Mouse (Mus musculus) C2C12 (cell line): Measurements from ENCODE around the gene Fam131a. TPM values are rescaled to one million over a fixed set of nuclear protein-coding genes. Genes with fewer than 3 reads are reported as not detected.

ENCODE experiments used
- H3K27me3 ChIP-seq: one replicate; pipeline ENCODE4 v1.6.1; 2011; ENCODE audit not compliant: control insufficient read depth, insufficient read depth, insufficient read length
- H3K36me3 ChIP-seq: one replicate; pipeline ENCODE4 v1.6.1; 2011; ENCODE audit not compliant: control insufficient read depth, insufficient read depth
- H3K4me3 ChIP-seq: one replicate; pipeline ENCODE4 v1.5.1; 2011; ENCODE audit warnings: mild to moderate bottlenecking, control low read depth; ENCODE audit not compliant: poor library complexity, insufficient read depth, severe bottlenecking
- H3K79me2 ChIP-seq: one replicate; pipeline ENCODE4 v1.6.1; 2011; ENCODE audit not compliant: control insufficient read depth, insufficient read depth
- H3K79me3 ChIP-seq: one replicate; pipeline ENCODE4 v1.6.1; 2011; ENCODE audit warnings: low read depth, control low read depth
- H3ac ChIP-seq: one replicate; pipeline ENCODE3; 2011; ENCODE audit warnings: low read depth; ENCODE audit not compliant: control insufficient read depth, insufficient read length
- CEBPB ChIP-seq: IDR thresholded peaks from one replicate; pipeline ENCODE4 v1.6.1; 2011; ENCODE audit warnings: low read depth, mild to moderate bottlenecking, control low read depth, moderate library complexity
- CTCF ChIP-seq: IDR thresholded peaks from one replicate; pipeline ENCODE4 v1.5.1; 2011; ENCODE audit not compliant: control insufficient read depth, insufficient read depth, insufficient read length
- FOSL1 ChIP-seq: IDR thresholded peaks from one replicate; pipeline ENCODE4 v1.8.0; 2011; ENCODE audit warnings: mild to moderate bottlenecking, low read length; ENCODE audit not compliant: poor library complexity, insufficient read depth, severe bottlenecking
- MAX ChIP-seq: IDR thresholded peaks from one replicate; pipeline ENCODE4 v1.6.1; 2011; ENCODE audit warnings: mild to moderate bottlenecking, control low read depth
- MYOD1 ChIP-seq: IDR thresholded peaks from one replicate; pipeline ENCODE4 v1.6.1; 2011; ENCODE audit warnings: low read depth; ENCODE audit not compliant: control insufficient read depth, insufficient read length
- MYOG ChIP-seq: IDR thresholded peaks from one replicate; pipeline ENCODE4 v1.6.1; 2011; ENCODE audit not compliant: control insufficient read depth, insufficient read length; ENCODE audit errors: extremely low read depth
- USF1 ChIP-seq: IDR thresholded peaks from one replicate; pipeline ENCODE4 v1.6.1; 2011; ENCODE audit warnings: low read depth, mild to moderate bottlenecking, control low read depth, moderate library complexity
- polyA plus RNA-seq: library from polyadenylated mRNA; unstranded; fragments of >200 nt; fragmentation: generic; extraction: Trizol; gene quantifications from one replicate; pipeline ENCODE4 v1.2.1, GENCODE M21; 2012; ENCODE audit warnings: missing spikeins

Gene Fam131a
- polyA plus RNA-seq, 1 experiment: 0.05 TPM

DNA sequence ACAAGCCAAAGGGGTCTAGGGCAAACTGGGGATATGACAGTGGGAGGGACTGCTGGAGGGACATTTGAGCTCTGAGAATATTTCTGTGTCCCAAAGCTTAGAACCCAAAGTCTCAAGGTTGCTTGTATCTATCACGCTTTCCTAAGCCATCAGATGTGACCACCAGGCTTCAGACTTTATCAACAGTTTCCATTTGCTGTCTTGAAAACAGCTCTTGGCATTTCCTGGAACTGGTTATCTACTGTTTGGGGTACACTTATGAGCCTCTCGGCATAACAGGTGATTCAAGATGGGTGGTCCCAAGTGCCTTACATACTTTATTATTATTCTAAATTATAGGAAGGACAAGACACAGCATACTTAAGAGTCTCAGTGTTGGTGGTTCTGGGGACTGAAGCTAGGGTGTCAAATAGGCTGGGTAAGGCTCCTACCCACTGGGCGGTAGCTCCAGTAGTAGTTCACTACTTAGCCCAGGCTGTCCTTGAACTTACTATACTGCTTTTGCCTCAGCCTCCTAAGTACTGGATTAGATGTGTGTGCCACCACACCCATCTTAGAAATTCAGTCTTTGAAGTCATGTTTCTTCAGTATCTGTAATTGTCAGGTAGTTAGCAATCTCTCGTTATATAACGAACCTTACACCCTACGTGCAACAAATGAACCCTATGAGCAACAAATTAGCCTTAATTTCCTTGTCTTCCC is 10.8 kb downstream of the Fam131a start:
- no peak for TF ChIP-seq USF1
- no peak for TF ChIP-seq MYOD1
- TF ChIP-seq FOSL1: no peak
- TF ChIP-seq CTCF: no peak
- no peak for TF ChIP-seq MYOG
- no peak for TF ChIP-seq MAX
- no peak for TF ChIP-seq CEBPB
- no peaks in the 10 kb centered on the region for H3K36me3 ChIP-seq

DNA sequence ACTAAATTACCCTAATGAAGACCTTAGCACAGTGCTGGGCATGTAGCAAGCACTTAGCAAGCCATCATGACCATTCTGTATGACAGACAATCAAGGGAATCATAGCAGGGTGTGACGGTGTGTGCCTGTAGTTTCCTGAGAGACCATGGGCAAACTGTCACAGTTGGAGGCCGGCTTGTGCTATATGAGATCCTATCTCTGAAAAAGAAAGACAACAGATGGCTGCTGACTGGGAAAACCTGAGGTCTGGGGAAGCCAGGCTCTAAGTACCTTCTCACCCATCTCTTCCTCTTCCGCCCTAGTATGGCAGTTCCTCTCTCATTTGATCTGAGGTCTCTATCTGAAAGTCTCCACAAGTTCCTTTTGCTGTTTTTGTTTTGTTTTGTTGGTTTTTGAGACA is 12.7 kb downstream of the Fam131a start:
- TF ChIP-seq CEBPB (no peak), FOSL1 (no peak), MAX (no peak), CTCF (no peak), MYOG (no peak), MYOD1 (no peak)
- Histone ChIP-seq H3ac (no peak overlapping the region), H3K79me3 (no peaks in the 10 kb centered on the region), H3K4me3 (no peak overlapping the region), H3K79me2 (no peaks in the 10 kb centered on the region), H3K27me3 (no peaks in the 10 kb centered on the region), H3K36me3 (no peaks in the 10 kb centered on the region)

More for the DNA sequence above, 10.8 kb downstream of the Fam131a start:
- no peaks in the 10 kb centered on the region for H3K79me2 ChIP-seq
- H3K27me3 ChIP-seq: no peaks in the 10 kb centered on the region
- no peak overlapping the region for H3K4me3 ChIP-seq
- H3ac ChIP-seq: no peak overlapping the region
- H3K79me3 ChIP-seq: no peaks in the 10 kb centered on the region

DNA sequence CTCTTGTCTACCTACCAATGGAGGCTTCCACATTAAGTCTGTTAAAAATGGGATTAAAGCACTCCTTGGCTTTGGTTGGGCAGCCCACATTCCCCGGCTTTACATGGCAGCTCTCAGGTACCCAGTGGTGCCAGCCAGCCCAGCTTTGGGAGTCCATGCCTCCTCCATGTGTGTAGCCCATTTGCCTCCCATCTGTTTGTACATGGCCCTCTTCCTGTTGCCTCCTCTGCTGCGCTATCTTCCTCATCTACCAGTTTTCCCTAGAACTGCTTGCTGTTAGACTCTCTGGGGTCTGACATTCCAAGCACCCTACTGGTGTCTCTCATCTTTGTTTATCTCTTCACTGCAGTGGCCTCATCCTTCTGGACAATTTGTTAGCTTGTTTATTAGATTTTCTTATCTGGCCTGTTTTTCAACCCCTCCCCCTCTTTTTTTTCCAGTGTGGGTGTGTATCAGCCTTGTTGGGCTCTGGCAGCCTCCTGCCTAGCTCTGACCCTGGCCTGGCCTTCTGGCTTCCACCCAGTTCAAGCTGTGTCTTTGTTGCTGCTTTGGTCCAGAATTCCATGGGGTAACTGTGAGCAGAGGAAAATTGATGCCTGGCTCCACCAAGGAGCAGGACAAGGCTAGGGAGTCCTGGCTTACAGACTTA is 13.5 kb downstream of the Fam131a start:
- Histone ChIP-seq H3ac (no peak overlapping the region), H3K79me3 (no peaks in the 10 kb centered on the region), H3K36me3 (no peaks in the 10 kb centered on the region)

DNA sequence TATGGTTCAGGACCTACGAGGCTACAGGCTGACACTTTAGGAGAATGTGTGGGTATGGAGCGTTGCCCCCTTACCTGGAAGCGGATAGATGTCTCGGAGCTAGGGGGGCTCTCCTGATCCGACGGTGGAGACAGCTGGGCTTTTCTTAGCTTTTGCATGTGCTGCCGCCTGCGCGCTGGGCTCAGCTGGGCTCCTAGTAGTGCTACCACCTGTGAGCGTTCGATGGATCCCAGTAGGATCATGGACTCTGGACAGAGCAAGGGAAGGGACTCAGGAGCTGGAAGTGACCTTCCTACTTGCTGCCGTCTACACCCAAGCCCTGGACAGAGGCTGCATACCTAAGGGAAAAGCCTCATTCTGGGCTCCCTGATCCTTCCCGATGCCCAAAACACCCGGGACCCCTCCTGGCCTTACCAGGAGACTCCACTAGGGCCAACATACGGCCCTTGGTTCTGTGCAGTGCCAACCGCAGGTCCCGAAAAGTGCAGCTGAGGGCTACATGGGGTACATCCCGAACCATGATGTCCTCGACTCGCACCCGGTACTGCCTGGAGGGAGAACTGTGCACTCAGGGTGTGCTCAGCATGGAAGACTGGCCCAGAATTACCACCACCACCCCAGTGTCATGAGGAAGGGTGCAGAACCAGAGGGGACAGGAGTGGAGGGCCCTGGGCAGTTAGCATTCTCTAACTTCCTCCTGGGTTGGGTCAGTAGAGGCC is 15.3 kb downstream of the Fam131a start:
- H3K4me3 ChIP-seq: no peak overlapping the region
- TF ChIP-seq CTCF (no peak), MYOG (no peak), MAX (no peak), CEBPB (no peak), USF1 (no peak), FOSL1 (no peak), MYOD1 (no peak)
- H3K27me3 ChIP-seq: no peaks in the 10 kb centered on the region
- H3K36me3 ChIP-seq: no peaks in the 10 kb centered on the region
- no peak overlapping the region for H3ac ChIP-seq
- no peaks in the 10 kb centered on the region for H3K79me3 ChIP-seq
- no peaks in the 10 kb centered on the region for H3K79me2 ChIP-seq

More for the DNA sequence above, 13.5 kb downstream of the Fam131a start:
- no peaks in the 10 kb centered on the region for H3K79me2 ChIP-seq
- H3K27me3 ChIP-seq: no peaks in the 10 kb centered on the region
- TF ChIP-seq MYOD1 (no peak), USF1 (no peak), MAX (no peak), FOSL1 (no peak), CEBPB (no peak), CTCF (no peak), MYOG (no peak)
- H3K4me3 ChIP-seq: no peak overlapping the region

GRCm38 (mm10) chr16:20708939-20709734 is 16.1 kb downstream of the Fam131a start:
- H3K79me3 ChIP-seq: no peaks in the 10 kb centered on the region

More at GRCm38 (mm10) chr16:20708939-20709734, 16.1 kb downstream of the Fam131a start:
- Histone ChIP-seq H3K4me3 (no peak overlapping the region), H3K27me3 (no peaks in the 10 kb centered on the region), H3K36me3 (no peaks in the 10 kb centered on the region), H3ac (no peak overlapping the region), H3K79me2 (no peaks in the 10 kb centered on the region)
- no peak for TF ChIP-seq MYOD1
- TF ChIP-seq CTCF: peak; percentile 21
- no peak for TF ChIP-seq MYOG
- TF ChIP-seq USF1: no peak
